Comparison of ENCODE assay signal across 13 mouse cellular contexts in the genomic region with DNA sequence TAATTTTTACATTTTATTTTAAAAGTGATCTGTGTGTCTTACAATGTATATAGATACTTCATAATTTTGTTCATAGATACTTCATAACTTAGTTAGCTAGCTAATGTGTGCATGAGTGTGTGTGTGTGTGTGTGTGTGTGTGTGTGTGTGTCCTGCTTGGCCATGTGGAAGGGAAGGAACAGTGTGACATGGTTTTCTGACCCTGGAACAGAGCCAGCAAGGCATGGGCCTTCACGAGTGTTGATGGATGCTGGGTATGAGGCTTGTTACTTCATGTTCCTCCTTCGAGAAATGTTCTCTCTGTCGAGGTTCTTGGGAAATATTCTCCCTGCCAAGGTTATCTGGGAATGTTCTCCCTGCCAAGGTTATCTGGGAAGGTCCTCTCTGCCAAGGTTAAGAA. TPM values are rescaled to one million over a fixed set of nuclear protein-coding genes. Genes with fewer than 3 reads are reported as not detected.
"Had no signal": no experiment of that assay in that cellular context is flagged by ENCODE, and none has a peak within 500 bp of the region (broad histone marks: within the 10 kb centered on the region; RNA-seq: fewer than 3 reads in every experiment).

No protein-coding gene starts in this region.

- DNase-seq: retina, postnatal 1 day; right cerebral cortex, adult 18-20 months; right cerebral cortex, postnatal 14 days; right cerebral cortex, postnatal 25 days; right cerebral cortex, postnatal 4 days; spleen, adult 18-20 months; thymus, adult 18-20 months; thymus, adult 2 months; thymus, postnatal 14 days; thymus, postnatal 25 days; thymus, postnatal 36 days; thymus, postnatal 4 days had no signal

RNA-seq across cellular contexts. Expression of gene Gm47996, which starts 23.8 kb away (rescaled TPM):
- total RNA-seq: neutrophil, adult 5-6 weeks had no signal

RNA-seq across cellular contexts. Expression of gene 3110040M04Rik, which starts 29.8 kb away (rescaled TPM):
- total RNA-seq: neutrophil, adult 5-6 weeks had no signal

RNA-seq across cellular contexts. Expression of gene Gm47995, which starts 35.5 kb away (rescaled TPM):
- total RNA-seq: neutrophil, adult 5-6 weeks had no signal

RNA-seq across cellular contexts. Expression of gene Gm8947, which starts 41.6 kb away (rescaled TPM):
- total RNA-seq: neutrophil, adult 5-6 weeks had no signal

RNA-seq across cellular contexts. Expression of gene Gm47985, which starts 51.4 kb away (rescaled TPM):
- total RNA-seq: neutrophil, adult 5-6 weeks had no signal
